Mouse (Mus musculus) limb, embryonic 14.5 days (tissue): Measurements from ENCODE around the gene Pex11b. TPM values are rescaled to one million over a fixed set of nuclear protein-coding genes. Genes with fewer than 3 reads are reported as not detected.
"Not testable (repeated sequence)": the region's sequence is repeated elsewhere in the genome, so short reads cannot be mapped to it uniquely, and the experiment has no call there.

ENCODE experiments used
- ATAC-seq: fragments of 200-750 bp; cut with Nextera tagmentation; 2 replicates; pipeline ENCODE4 v1.8.0; 2017; ENCODE audit warnings: low read depth, moderate number of reproducible peaks, moderate TSS enrichment; ENCODE audit not compliant: low FRiP score
- DNase-seq: peaks from one replicate; pipeline ENCODE4 v3.0.0-alpha.2; 2015; ENCODE audit warnings: low spot score
- H3K27ac ChIP-seq: fragments of 300-500 bp; sonication (generic); replicated peaks from 2 replicates; pipeline ENCODE4 v1.5.1; 2014; ENCODE audit warnings: low read depth, mild to moderate bottlenecking, low read length, moderate library complexity, mixed read lengths
- H3K27me3 ChIP-seq: fragments of 300-500 bp; sonication (generic); 2 replicates; pipeline ENCODE4 v1.6.1; 2014; ENCODE audit warnings: low read length, mixed read lengths; ENCODE audit not compliant: control insufficient read depth, insufficient read depth
- H3K36me3 ChIP-seq: fragments of 300-500 bp; sonication (generic); 2 replicates; pipeline ENCODE4 v1.6.1; 2014; ENCODE audit warnings: mild to moderate bottlenecking, low read length, moderate library complexity, mixed read lengths; ENCODE audit not compliant: control insufficient read depth, insufficient read depth
- H3K4me1 ChIP-seq: fragments of 300-500 bp; sonication (generic); 2 replicates; pipeline ENCODE4 v1.6.1; 2014; ENCODE audit warnings: antibody characterized with exemption, low read length, mixed read lengths; ENCODE audit not compliant: control insufficient read depth, insufficient read depth
- H3K4me2 ChIP-seq: fragments of 300-500 bp; sonication (generic); replicated peaks from 2 replicates; pipeline ENCODE4 v1.6.1; 2014; ENCODE audit warnings: low read depth, mild to moderate bottlenecking, low read length, moderate library complexity; ENCODE audit not compliant: severe bottlenecking
- H3K4me3 ChIP-seq: fragments of 300-500 bp; sonication (generic); replicated peaks from 2 replicates; pipeline ENCODE4 v1.5.1; 2014; ENCODE audit warnings: low read length
- H3K9ac ChIP-seq: fragments of 300-500 bp; sonication (generic); 2 replicates; pipeline ENCODE4 v1.6.1; 2014; ENCODE audit warnings: mild to moderate bottlenecking, low read depth, low read length, moderate library complexity; ENCODE audit not compliant: severe bottlenecking
- H3K9me3 ChIP-seq: fragments of 300-500 bp; sonication (generic); 2 replicates; pipeline ENCODE4 v1.6.1; 2016; ENCODE audit warnings: low read length; ENCODE audit not compliant: control insufficient read depth
- POLR2A ChIP-seq: fragments of 200-500 bp; IDR thresholded peaks from 2 replicates; pipeline ENCODE4 v1.8.0; 2012; ENCODE audit warnings: inconsistent platforms, mild to moderate bottlenecking, moderate library complexity, borderline replicate concordance; ENCODE audit not compliant: insufficient read depth, insufficient read length; ENCODE audit errors: extremely low read depth
- WGBS: fragments of 180-500 bp; shearing (Covaris S2); extraction: QIAGEN DNeasy Blood & Tissue Kit; methylation state at CpG from one replicate; pipeline ENCODE4 v1.1.7; 2014; 5-methylcytosine and 5-hydroxymethylcytosine counted together
- polyA plus RNA-seq, 2 experiments: library from polyadenylated mRNA; depleted of rRNA in 1 of 2; stranded (reverse) in 1 of 2; unstranded in 1 of 2; fragments of >200 nt; fragmentation: Nextera tagmentation in 1 of 2; extraction: Ambion mirVana in 1 of 2; gene quantifications; 2 replicates each; pipeline versions ENCODE4 v1.2.1 to v1.2.3; 2012 to 2014

Gene Pex11b
- polyA plus RNA-seq, 2 experiments = 53.0 to 62.2 TPM

- H3K4me2 ChIP-seq = peak overlapping the region; percentile 56
- whole genome bisulfite sequencing = 52% methylated on average over 17 of the region's 17 CpGs
- H3K4me3 ChIP-seq = peak overlapping the region; percentile 33
- peak overlapping the region; percentile 49 for H3K9ac ChIP-seq
- ATAC-seq (no peak), DNase-seq (no peak)
- no peaks in the 10 kb centered on the region for H3K9me3 ChIP-seq
- peaks cover 6% of the 10 kb centered on the region; the same call in 1 of the 2 replicates for H3K4me1 ChIP-seq
- no peak overlapping the region for H3K27ac ChIP-seq
- no peaks in the 10 kb centered on the region for H3K36me3 ChIP-seq
- no peak for TF ChIP-seq POLR2A
- H3K27me3 ChIP-seq = 0 out of 2 replicates have a peak, but pooled peaks cover 11% of the 10 kb centered on the region
Measured at GRCm38 (mm10) chr3:96684151-96684821, 49.1 kb downstream of the Pex11b start.

- Histone ChIP-seq H3K9ac (peak overlapping the region; percentile 49), H3K27me3 (0 out of 2 replicates have a peak, but pooled peaks cover 11% of the 10 kb centered on the region), H3K36me3 (no peaks in the 10 kb centered on the region), H3K27ac (no peak overlapping the region), H3K4me3 (peak overlapping the region; percentile 33), H3K4me1 (peaks cover 6% of the 10 kb centered on the region; the same call in 1 of the 2 replicates), H3K9me3 (no peaks in the 10 kb centered on the region), H3K4me2 (peak overlapping the region; percentile 56)
- no peak for DNase-seq
- 25% methylated on average over 28 of the region's 28 CpGs for WGBS
- TF ChIP-seq POLR2A = no peak
- ATAC-seq = no peak
Measured at GRCm38 (mm10) chr3:96684822-96685156, 49.6 kb downstream of the Pex11b start.

GRCm38 (mm10) chr3:96686057-96686456 lies 50.9 kb downstream of the Pex11b start:
- not testable (repeated sequence) for H3K9ac ChIP-seq, ATAC-seq, H3K4me2 ChIP-seq, H3K9me3 ChIP-seq, H3K27ac ChIP-seq, DNase-seq, H3K4me1 ChIP-seq, H3K4me3 ChIP-seq, H3K36me3 ChIP-seq
- 91% methylated on average over 5 of the region's 5 CpGs for WGBS
- H3K27me3 ChIP-seq = 0 out of 2 replicates have a peak, but pooled peaks cover 11% of the 10 kb centered on the region

- no peaks in the 10 kb centered on the region for H3K9me3 ChIP-seq
- H3K4me1 ChIP-seq = peaks cover 6% of the 10 kb centered on the region; the same call in 1 of the 2 replicates
- no peak overlapping the region for H3K9ac ChIP-seq
- ATAC-seq (no peak), DNase-seq (no peak)
- H3K36me3 ChIP-seq = no peaks in the 10 kb centered on the region
- WGBS = 81% methylated on average over 11 of the region's 11 CpGs
- H3K4me3 ChIP-seq = no peak overlapping the region
- 0 out of 2 replicates have a peak, but pooled peaks cover 8% of the 10 kb centered on the region for H3K27me3 ChIP-seq
- H3K4me2 ChIP-seq = no peak overlapping the region
- H3K27ac ChIP-seq = no peak overlapping the region
- no peak for TF ChIP-seq POLR2A
Measured at GRCm38 (mm10) chr3:96688854-96689253, 53.7 kb downstream of the Pex11b start.

GRCm38 (mm10) chr3:96690298-96690697 lies 55.1 kb downstream of the Pex11b start:
- Histone ChIP-seq H3K4me1 (0 out of 2 replicates have a peak, but pooled peaks cover 2% of the 10 kb centered on the region), H3K4me2 (no peak overlapping the region), H3K27ac (no peak overlapping the region), H3K27me3 (no peaks in the 10 kb centered on the region), H3K4me3 (no peak overlapping the region), H3K9me3 (no peaks in the 10 kb centered on the region), H3K36me3 (no peaks in the 10 kb centered on the region), H3K9ac (no peak overlapping the region)
- ATAC-seq = no peak
- DNase-seq = no peak
- no peak for TF ChIP-seq POLR2A
- 49% methylated on average over 3 of the region's 3 CpGs for WGBS
